Mouse (Mus musculus) ES-E14 (cell line): ENCODE measurements around the gene Cdk19.

Source experiments
- CHD2 ChIP-seq: IDR thresholded peaks from 2 replicates; pipeline ENCODE4 v1.6.1; 2014; ENCODE audit warnings: mild to moderate bottlenecking, low read depth, low read length, inconsistent platforms
- ZC3H11A ChIP-seq: IDR thresholded peaks from 2 replicates; pipeline ENCODE4 v1.6.1; 2012; ENCODE audit warnings: low read depth, mild to moderate bottlenecking, inconsistent platforms, low read length, borderline replicate concordance
- ZNF384 ChIP-seq: IDR thresholded peaks from 2 replicates; pipeline ENCODE4 v1.6.1; 2012; ENCODE audit warnings: low read depth, low read length, inconsistent platforms

- no peak for TF ChIP-seq CHD2
- no peak for TF ChIP-seq ZC3H11A
- no peak for TF ChIP-seq ZNF384
These were observed 151.8 kb downstream of the Cdk19 start for GRCm38 (mm10) chr10:40491131-40491530.
